Mouse (Mus musculus) kidney, postnatal 10 days (tissue): ENCODE results near the gene Pparg.

Experiments used
- DNase-seq: peaks from one replicate; pipeline ENCODE4 v3.0.0; 2021; ENCODE audit warnings: mixed read lengths

Pparg gene

GRCm38 (mm10) chr6:115518352-115518751 is 157.6 kb downstream of the Pparg start:
- DNase-seq, result no peak

GRCm38 (mm10) chr6:115519275-115519699 is 158.5 kb downstream of the Pparg start:
- peak; percentile 30 for DNase-seq

GRCm38 (mm10) chr6:115521923-115522322 is 161.2 kb downstream of the Pparg start:
- DNase-seq, result no peak

GRCm38 (mm10) chr6:115522691-115523146 is 162.0 kb downstream of the Pparg start:
- DNase-seq, result peak; percentile 43

GRCm38 (mm10) chr6:115523201-115523600 is 162.4 kb downstream of the Pparg start:
- peak; percentile 35 for DNase-seq

- peak; percentile 63 for DNase-seq
Measured at GRCm38 (mm10) chr6:115524449-115524990, 163.8 kb downstream of the Pparg start.

- DNase-seq, result no peak
Measured at GRCm38 (mm10) chr6:115527418-115527817, 166.7 kb downstream of the Pparg start.

GRCm38 (mm10) chr6:115528372-115528771 is 167.6 kb downstream of the Pparg start:
- DNase-seq, result no peak

- peak; percentile 56 for DNase-seq
Measured at GRCm38 (mm10) chr6:115534617-115535016, 173.9 kb downstream of the Pparg start.

GRCm38 (mm10) chr6:115536169-115536568 is 175.4 kb downstream of the Pparg start:
- no peak for DNase-seq

GRCm38 (mm10) chr6:115538645-115539429 is 178.1 kb downstream of the Pparg start:
- peak; percentile 84 for DNase-seq
